In genomic region chr8:48114591-48114990, GRCm38 (mm10) we compare ENCODE assay signal across 17 mouse cellular contexts. TPM values are rescaled to one million over a fixed set of nuclear protein-coding genes. Genes with fewer than 3 reads are reported as not detected.
DNase-seq lines count a peak whose midpoint lies in the region; TF ChIP-seq lines count a peak whose summit lies in the region.
"Had no signal": no experiment of that assay in that cellular context is flagged by ENCODE, and none has a peak within 500 bp of the region (broad histone marks: within the 10 kb centered on the region; RNA-seq: fewer than 3 reads in every experiment).

No protein-coding gene starts in this region.

- TF ChIP-seq EP300 in heart, adult 2 months (IDR thresholded peaks at IDR 0.05; ENCODE audit: insufficient read depth, low read depth, low read length) = no peak

- H3K79me2 ChIP-seq in heart, adult 2 months (replicated peaks; ENCODE audit: control insufficient read depth, insufficient read depth, low read length) = no peaks in the 10 kb centered on the region

- intact Hi-C loops in heart, adult 2 months (cut with DNase I) = no loop called here
- intact Hi-C loops in heart, postnatal 10 days (cut with DNase I) = no loop called here
- intact Hi-C loops in left cerebral cortex, adult 2 months (cut with DNase I) = no loop called here

- H3K9me3 ChIP-seq in heart, embryonic 10.5 days = 0 out of 2 replicates have a peak, but pooled peaks cover 4% of the 10 kb centered on the region
- H3K9me3 ChIP-seq: intestine, embryonic 15.5 days; limb, embryonic 10.5 days had no signal

- TF ChIP-seq CTCF in heart, adult 2 months (IDR thresholded peaks at IDR 0.05) = no peak
- TF ChIP-seq CTCF in left cerebral cortex, adult 2 months (IDR thresholded peaks at IDR 0.05) = no peak

- no peaks in the 10 kb centered on the region for H3K27me3 ChIP-seq in heart, adult 2 months (ENCODE audit: control insufficient read depth, insufficient read depth, low read length)
- no peaks in the 10 kb centered on the region for H3K27me3 ChIP-seq in heart, embryonic 10.5 days (ENCODE audit: insufficient read depth, poor library complexity, severe bottlenecking)
- H3K27me3 ChIP-seq: intestine, embryonic 15.5 days had no signal

- H3K4me1 ChIP-seq in heart, adult 2 months (ENCODE audit: control insufficient read depth, insufficient read depth, low read length) = no peaks in the 10 kb centered on the region; the same call in 1 of the 2 replicates
- H3K4me1 ChIP-seq in heart, embryonic 10.5 days = peaks cover 2% of the 10 kb centered on the region; the same call in 1 of the 2 replicates

- no peak overlapping the region for H3K9ac ChIP-seq in heart, adult 2 months (ENCODE audit: low read depth, low read length)
- H3K9ac ChIP-seq: intestine, embryonic 15.5 days; liver, embryonic 14.5 days had no signal

- H3K36me3 ChIP-seq in heart, adult 2 months (ENCODE audit: control insufficient read depth, insufficient read depth, low read length) = no peaks in the 10 kb centered on the region
- peaks cover 57% of the 10 kb centered on the region for H3K36me3 ChIP-seq in heart, embryonic 10.5 days

- no peak overlapping the region for H3K4me3 ChIP-seq in heart, adult 2 months
- H3K4me3 ChIP-seq in heart, embryonic 10.5 days = no peak overlapping the region
- no peak overlapping the region for H3K4me3 ChIP-seq in left cerebral cortex, adult 2 months
- H3K4me3 ChIP-seq: intestine, embryonic 15.5 days; limb, embryonic 10.5 days had no signal

- peak; percentile 34 for DNase-seq in adrenal gland, postnatal 10 days
- no peak for DNase-seq in adrenal gland, adult 18-20 months (ENCODE audit: low spot score in 2 of 2)
- DNase-seq in heart, adult 2 months = peak; percentile 14 to 22
- DNase-seq in heart, embryonic 10.5 days (ENCODE audit: low spot score) = no peak
- peak; percentile 36 to 37 for DNase-seq in heart, postnatal 10 days
- DNase-seq in lung, postnatal 14 days = peak; percentile 46
- no peak for DNase-seq in ovary, postnatal 36 days (ENCODE audit: low spot score)
- no peak for DNase-seq in left cerebral cortex, adult 2 months (ENCODE audit: extremely low spot score in 1 of 2, low spot score in 2 of 2)
- DNase-seq: cerebellum, adult 11-12 months; right cerebral cortex, adult 18-20 months; spleen, adult 18-20 months; thymus, postnatal 36 days had no signal

- no peak for TF ChIP-seq POLR2A in heart, adult 2 months (IDR thresholded peaks at IDR 0.05; ENCODE audit: insufficient read depth, low read depth, low read length)

- 47% methylated on average over 6 of the region's 6 CpGs for WGBS in heart, adult 2 months
- 76% methylated on average over 6 of the region's 6 CpGs for WGBS in heart, embryonic 10.5 days

- no peak overlapping the region for H3K27ac ChIP-seq in heart, adult 2 months
- H3K27ac ChIP-seq in heart, embryonic 10.5 days = no peak overlapping the region
- no peak overlapping the region for H3K27ac ChIP-seq in left cerebral cortex, adult 2 months
- H3K27ac ChIP-seq: intestine, embryonic 15.5 days; limb, embryonic 10.5 days; liver, embryonic 14.5 days; stomach, postnatal 0 days had no signal

RNA-seq across cellular contexts. Expression of gene Dctd, which starts 15.7 kb away (rescaled TPM):
- 10 to 100 TPM in 1 of 2 experiments, 1 to 10 TPM in 1; 7.3 to 12.3 TPM for total RNA-seq in adrenal gland, postnatal 10 days (2021)
- total RNA-seq in adrenal gland, adult 18-20 months (2021) = 1 to 10 TPM in 1 of 2 experiments, under 1 TPM in 1; 0.96 to 2.9 TPM
- total RNA-seq in heart, adult 2 months (2021) = 1 to 10 TPM in 1 of 2 experiments, under 1 TPM in 1; 0.63 to 1.6 TPM
- 0.76 and 0.84 TPM in 2 replicates for polyA plus RNA-seq in heart, adult 2 months (2012; rRNA removed)
- 48.5 and 48.7 TPM in 2 replicates for polyA plus RNA-seq in heart, embryonic 10.5 days (2016; fragmentation: Nextera tagmentation; extraction: Ambion mirVana)
- total RNA-seq in heart, postnatal 10 days (2021) = 1 to 10 TPM; 3.8 to 6.0 TPM
- 1 to 10 TPM; 6.9 TPM for total RNA-seq in left cerebral cortex, adult 2 months (2021)
- total RNA-seq: neutrophil, adult 5-6 weeks had no signal

Comparison
In these comparisons a context has a peak if more than half of its experiments do, and no peak if none do; other contexts are left out.
1. DNase-seq: peak in adrenal gland, postnatal 10 days (single experiment), heart, adult 2 months (2 of 2), heart, postnatal 10 days (2 of 2) and lung, postnatal 14 days (single experiment); none in adrenal gland, adult 18-20 months (0 of 2), heart, embryonic 10.5 days (single experiment), ovary, postnatal 36 days (single experiment) and left cerebral cortex, adult 2 months (0 of 2).